Mouse (Mus musculus) gastrocnemius, adult 18-20 months (tissue): Measurements from ENCODE around the gene Spint2. TPM values are rescaled to one million over a fixed set of nuclear protein-coding genes. Genes with fewer than 3 reads are reported as not detected.

ENCODE experiments used
- total RNA-seq, 2 experiments: library from RNA; stranded (reverse); gene quantifications; 2 replicates each; pipeline ENCODE4 v1.2.3; 2021

Spint2 gene
- total RNA-seq, 2 experiments from 2014 or later, result 8.2 to 14.7 TPM

Other genes with a start within 250 kb of the Spint2 start
- gene Ryr1, start 156.7 kb downstream of the Spint2 start, total RNA-seq, result 1,000 to 10,000 TPM; 1,704 to 1,734 TPM
- under 1 TPM; 0.52 to 0.62 TPM for gene Rasgrp4, start 147.1 kb downstream of the Spint2 start, total RNA-seq
- gene Fam98c, start 125.7 kb downstream of the Spint2 start, total RNA-seq, result 1 to 10 TPM; 9.1 to 9.4 TPM
- gene Ggn, start 111.7 kb downstream of the Spint2 start, total RNA-seq, result under 1 TPM; 0.27 to 0.33 TPM
- 1 to 10 TPM; 1.9 to 3.1 TPM for gene Spred3, start 111.5 kb downstream of the Spint2 start, total RNA-seq
- 100 to 1,000 TPM; 202 to 256 TPM for gene Psmd8, start 101.2 kb downstream of the Spint2 start, total RNA-seq
- gene Catsperg1, start 67.9 kb downstream of the Spint2 start, total RNA-seq, result under 1 TPM; 0.14 to 0.47 TPM
- gene Kcnk6, start 49.4 kb downstream of the Spint2 start, total RNA-seq, result under 1 TPM; 0.71 to 0.93 TPM
- 10 to 100 TPM; 38.1 to 38.4 TPM for gene Yif1b, start 43.6 kb downstream of the Spint2 start, total RNA-seq
- 1 to 10 TPM in 1 of 2 experiments, under 1 TPM in 1; 0.66 to 1.1 TPM for gene 2200002D01Rik, start 33.4 kb downstream of the Spint2 start, total RNA-seq
- 1 to 10 TPM; 3.3 to 3.4 TPM for gene Ppp1r14a, start 7.4 kb upstream of the Spint2 start, total RNA-seq
- gene Dpf1, start 22.0 kb upstream of the Spint2 start, total RNA-seq, result 1 to 10 TPM; 2.4 to 2.7 TPM
- 1 to 10 TPM; 6.6 to 7.1 TPM for gene Sipa1l3, start 236.7 kb upstream of the Spint2 start, total RNA-seq